Mouse (Mus musculus): Measurements from ENCODE around the gene Dpysl4. TPM values are rescaled to one million over a fixed set of nuclear protein-coding genes. Genes with fewer than 3 reads are reported as not detected.

The Dpysl4 gene
- total RNA-seq (2023), result not detected

DNA sequence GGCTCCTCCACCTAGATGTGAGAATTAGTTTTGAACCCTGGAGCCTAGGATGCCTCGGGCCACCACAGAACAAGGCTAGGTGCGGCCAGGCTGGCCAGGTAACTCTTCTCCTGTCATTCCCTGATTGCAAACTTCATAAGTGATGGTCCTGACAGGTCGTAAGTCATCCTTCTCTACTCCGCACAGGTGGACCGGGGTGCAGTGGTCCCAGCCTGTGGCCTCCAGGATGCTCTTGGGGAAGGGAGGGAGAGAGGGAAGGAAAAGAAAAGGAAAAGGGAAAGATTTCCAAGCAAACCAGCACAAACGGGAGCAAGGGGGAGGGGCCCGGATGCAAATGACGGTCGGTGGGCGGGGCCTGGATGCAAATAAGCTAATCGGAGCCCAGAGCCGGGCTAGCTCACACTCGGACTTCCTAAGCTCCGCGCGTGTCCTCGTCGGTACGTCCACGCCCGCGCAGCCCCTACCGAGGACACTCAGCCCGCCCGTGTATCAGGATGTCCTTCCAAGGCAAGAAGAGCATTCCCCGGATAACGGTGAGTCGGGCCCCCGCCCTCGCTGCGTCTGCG lies at the start of gene Dpysl4:
TSS of gene Dpysl4 (plus strand) at position 373 of the 566 bp plus-strand sequence.

Other genes starting within 250 kb of the Dpysl4 start
- gene Ppp2r2d, start 239.9 kb upstream of the Dpysl4 start, total RNA-seq (2023), result 54.1 TPM
- 50.9 TPM for gene Mapk1ip1, start 239.7 kb upstream of the Dpysl4 start, total RNA-seq (2023)
- 3.9 TPM for gene Bnip3, start 176.5 kb upstream of the Dpysl4 start, total RNA-seq (2023)
- gene Jakmip3, start 145.3 kb upstream of the Dpysl4 start, total RNA-seq (2023), result not detected
- 2.6 TPM for gene Lrrc27, start 127.0 kb downstream of the Dpysl4 start, total RNA-seq (2023)
- gene Stk32c, start 127.3 kb downstream of the Dpysl4 start, total RNA-seq (2023), result not detected
- 0.67 TPM for gene Pwwp2b, start 162.5 kb downstream of the Dpysl4 start, total RNA-seq (2023)